Mouse (Mus musculus): Measurements from ENCODE around the gene Sdha.
A peak's percentile ranks its signal among the peaks of the same experiment; 100 is the strongest.

Gene Sdha

GRCm38 (mm10) chr13:74349566-74350434, at the start of gene Sdha, which contains the start of gene Ccdc127:
Gene Sdha (minus strand): TSS chr13:74350280.
Gene Ccdc127 (plus strand): TSS chr13:74350309.
- DNase-seq (ENCODE audit: low read depth, low spot score), result peak; percentile 99

- DNase-seq (ENCODE audit: low read depth, low spot score), result peak; percentile 98
Measured at GRCm38 (mm10) chr13:74399298-74399839, 49.3 kb upstream of the Sdha start, which contains the start of gene Ftl1-ps1. Gene Ftl1-ps1 (plus strand): TSS chr13:74399694.

- no peak for DNase-seq (ENCODE audit: low read depth, low spot score)
Measured at GRCm38 (mm10) chr13:74391156-74391555, 41.1 kb upstream of the Sdha start.

GRCm38 (mm10) chr13:74390371-74390990, 40.4 kb upstream of the Sdha start, which contains the start of gene Zfp72:
Gene Zfp72 (minus strand): TSS chr13:74390836.
- peak; percentile 85 for DNase-seq (ENCODE audit: low read depth, low spot score)

GRCm38 (mm10) chr13:74389730-74390129, 39.6 kb upstream of the Sdha start:
- no peak for DNase-seq (ENCODE audit: low read depth, low spot score)

GRCm38 (mm10) chr13:74382289-74382688, 32.2 kb upstream of the Sdha start:
- no peak for DNase-seq (ENCODE audit: low read depth, low spot score)

GRCm38 (mm10) chr13:74381533-74382276, 31.6 kb upstream of the Sdha start:
- no peak for DNase-seq (ENCODE audit: low read depth, low spot score)

GRCm38 (mm10) chr13:74363859-74364235, 13.8 kb upstream of the Sdha start, which contains the start of gene Lrrc14b:
Gene Lrrc14b (minus strand): TSS chr13:74364005.
- no peak for DNase-seq (ENCODE audit: low read depth, low spot score)

- DNase-seq (ENCODE audit: low read depth, low spot score), result no peak
Measured at GRCm38 (mm10) chr13:74363176-74363858, 13.2 kb upstream of the Sdha start.

- DNase-seq (ENCODE audit: low read depth, low spot score), result no peak
Measured at GRCm38 (mm10) chr13:74362218-74362617, 12.1 kb upstream of the Sdha start.

- no peak for DNase-seq (ENCODE audit: low read depth, low spot score)
Measured at GRCm38 (mm10) chr13:74356491-74356890, 6.4 kb upstream of the Sdha start.

- no peak for DNase-seq (ENCODE audit: low read depth, low spot score)
Measured at GRCm38 (mm10) chr13:74350435-74350906, 391 bp upstream of the Sdha start.

GRCm38 (mm10) chr13:74341036-74341435, 9.0 kb downstream of the Sdha start:
- peak; percentile 84 for DNase-seq (ENCODE audit: low read depth, low spot score)

- no peak for DNase-seq (ENCODE audit: low read depth, low spot score)
Measured at GRCm38 (mm10) chr13:74329321-74329720, 20.8 kb downstream of the Sdha start.

- DNase-seq (ENCODE audit: low read depth, low spot score), result peak; percentile 100
Measured at GRCm38 (mm10) chr13:74317170-74317849, 32.8 kb downstream of the Sdha start, which contains the start of gene Pdcd6. Gene Pdcd6 (minus strand): TSS chr13:74317580.

GRCm38 (mm10) chr13:74316789-74317169, 33.3 kb downstream of the Sdha start:
- DNase-seq (ENCODE audit: low read depth, low spot score), result no peak

- DNase-seq (ENCODE audit: low read depth, low spot score), result peak; percentile 49
Measured at GRCm38 (mm10) chr13:74316386-74316785, 33.7 kb downstream of the Sdha start.

- DNase-seq (ENCODE audit: low read depth, low spot score), result no peak
Measured at GRCm38 (mm10) chr13:74314616-74315015, 35.5 kb downstream of the Sdha start.

- DNase-seq (ENCODE audit: low read depth, low spot score), result no peak
Measured at GRCm38 (mm10) chr13:74305780-74306179, 44.3 kb downstream of the Sdha start.

GRCm38 (mm10) chr13:74305380-74305779, 44.7 kb downstream of the Sdha start:
- DNase-seq (ENCODE audit: low read depth, low spot score), result no peak

Measured in ZHBTc4 (cell line).